Mouse (Mus musculus) liver, adult 2 months (tissue): Measurements from ENCODE around the gene Bnip3.

Source experiments
- CTCF ChIP-seq: fragments of 200-500 bp; IDR thresholded peaks from 2 replicates; pipeline ENCODE4 v1.5.1; 2011; ENCODE audit warnings: low read depth, low read length, control low read depth
- POLR2A ChIP-seq: fragments of 200-500 bp; IDR thresholded peaks from 2 replicates; pipeline ENCODE4 v1.6.1; 2011; ENCODE audit warnings: low read length, control low read depth; ENCODE audit not compliant: insufficient read depth; ENCODE audit errors: extremely low read depth

GRCm38 (mm10) chr7:138863950-138864572, 45.3 kb downstream of the Bnip3 start:
- TF ChIP-seq POLR2A: no peak
- TF ChIP-seq CTCF: no peak
